Mouse (Mus musculus): ENCODE measurements at regions not wholly inside any gene's neighbourhood (a gene's known extent, or its start where the extent isn't known, plus 50 kb on each side); places are given as distances from the start of the nearest gene placed in this dataset.

GRCm38 (mm10) chr5:85403519-85403918, 661.9 kb downstream of the Cenpc1 start:
- H3K4me2 ChIP-seq (replicated peaks): no peak overlapping the region
- H3K27ac ChIP-seq: no peak overlapping the region
- no peaks in the 10 kb centered on the region for H3K4me1 ChIP-seq
- ATAC-seq (ENCODE audit: low FRiP score, low read depth): peak; percentile 76
- WGBS: 33% methylated on average over 3 of the region's 3 CpGs
- no peaks in the 10 kb centered on the region for H3K27me3 ChIP-seq (replicated peaks)
- no peak overlapping the region for H3K4me3 ChIP-seq
- no peak overlapping the region for H3K9ac ChIP-seq
- H3K36me3 ChIP-seq: no peaks in the 10 kb centered on the region
- H3K9me3 ChIP-seq: no peaks in the 10 kb centered on the region

- no peaks in the 10 kb centered on the region for H3K4me1 ChIP-seq
- no peak overlapping the region for H3K27ac ChIP-seq
- H3K9ac ChIP-seq: no peak overlapping the region
- H3K9me3 ChIP-seq: no peaks in the 10 kb centered on the region
- no peak for ATAC-seq (ENCODE audit: low FRiP score, low read depth)
- H3K4me2 ChIP-seq (replicated peaks): no peak overlapping the region
- H3K27me3 ChIP-seq (replicated peaks): no peaks in the 10 kb centered on the region
- no peaks in the 10 kb centered on the region for H3K36me3 ChIP-seq
- no peak overlapping the region for H3K4me3 ChIP-seq
These were observed 705.0 kb downstream of the Cenpc1 start for GRCm38 (mm10) chr5:85360427-85360826.

- Histone ChIP-seq H3K4me1 (no peaks in the 10 kb centered on the region), H3K9me3 (no peaks in the 10 kb centered on the region), H3K27ac (no peak overlapping the region), H3K4me3 (no peak overlapping the region), H3K9ac (no peak overlapping the region), H3K4me2 (replicated peaks) (no peak overlapping the region), H3K36me3 (no peaks in the 10 kb centered on the region), H3K27me3 (replicated peaks) (no peaks in the 10 kb centered on the region)
- WGBS: 40% methylated on average over 3 of the region's 3 CpGs
- ATAC-seq (ENCODE audit: low FRiP score, low read depth): peak; percentile 72; the same call in 1 of the 2 replicates
These were observed 718.6 kb downstream of the Cenpc1 start for GRCm38 (mm10) chr5:85346762-85347161.

- Histone ChIP-seq H3K4me2 (replicated peaks) (no peak overlapping the region), H3K4me3 (no peak overlapping the region), H3K4me1 (no peaks in the 10 kb centered on the region), H3K27me3 (replicated peaks) (no peaks in the 10 kb centered on the region), H3K9me3 (no peaks in the 10 kb centered on the region), H3K36me3 (no peaks in the 10 kb centered on the region), H3K27ac (no peak overlapping the region), H3K9ac (no peak overlapping the region)
- no peak for ATAC-seq (ENCODE audit: low FRiP score, low read depth)
- WGBS: 81% methylated on average over 7 of the region's 7 CpGs
These were observed 719.2 kb downstream of the Cenpc1 start for GRCm38 (mm10) chr5:85346066-85346649.

GRCm38 (mm10) chr5:85341383-85341782, 724.0 kb downstream of the Cenpc1 start:
- Histone ChIP-seq H3K4me1 (0 out of 2 replicates have a peak, but pooled peaks cover 5% of the 10 kb centered on the region), H3K27me3 (replicated peaks) (no peaks in the 10 kb centered on the region), H3K9ac (no peak overlapping the region), H3K36me3 (no peaks in the 10 kb centered on the region), H3K9me3 (no peaks in the 10 kb centered on the region), H3K4me2 (replicated peaks) (no peak overlapping the region), H3K27ac (no peak overlapping the region), H3K4me3 (no peak overlapping the region)
- ATAC-seq (ENCODE audit: low FRiP score, low read depth): no peak
- WGBS: 52% methylated on average over 4 of the region's 4 CpGs

GRCm38 (mm10) chr5:85337643-85338458, 727.5 kb downstream of the Cenpc1 start:
- Histone ChIP-seq H3K4me1 (0 out of 2 replicates have a peak, but pooled peaks cover 5% of the 10 kb centered on the region), H3K9ac (no peak overlapping the region), H3K27ac (no peak overlapping the region), H3K27me3 (replicated peaks) (no peaks in the 10 kb centered on the region), H3K9me3 (no peaks in the 10 kb centered on the region), H3K36me3 (no peaks in the 10 kb centered on the region), H3K4me3 (no peak overlapping the region), H3K4me2 (replicated peaks) (no peak overlapping the region)
- ATAC-seq (ENCODE audit: low FRiP score, low read depth): peak; percentile 84
- 31% methylated on average over 8 of the region's 8 CpGs for WGBS

GRCm38 (mm10) chr5:85336944-85337343, 728.4 kb downstream of the Cenpc1 start:
- WGBS: 91% methylated on average over 1 of the region's 1 CpGs
- no peak overlapping the region for H3K9ac ChIP-seq
- H3K9me3 ChIP-seq: no peaks in the 10 kb centered on the region
- no peak for ATAC-seq (ENCODE audit: low FRiP score, low read depth)
- 0 out of 2 replicates have a peak, but pooled peaks cover 5% of the 10 kb centered on the region for H3K4me1 ChIP-seq
- H3K4me3 ChIP-seq: no peak overlapping the region
- no peak overlapping the region for H3K4me2 ChIP-seq (replicated peaks)
- H3K27ac ChIP-seq: no peak overlapping the region
- no peaks in the 10 kb centered on the region for H3K27me3 ChIP-seq (replicated peaks)
- no peaks in the 10 kb centered on the region for H3K36me3 ChIP-seq
